Mouse (Mus musculus) thymus, postnatal 36 days (tissue): Measurements from ENCODE around the gene Gm11567.
"Not testable (repeated sequence)": the region's sequence is repeated elsewhere in the genome, so short reads cannot be mapped to it uniquely, and the experiment has no call there.

Source experiments
- DNase-seq, 2 experiments: peaks; one replicate each; pipeline ENCODE4 v3.0.0; 2022; ENCODE audit warnings: mixed read lengths in 2 of 2

Gene Gm11567

DNA sequence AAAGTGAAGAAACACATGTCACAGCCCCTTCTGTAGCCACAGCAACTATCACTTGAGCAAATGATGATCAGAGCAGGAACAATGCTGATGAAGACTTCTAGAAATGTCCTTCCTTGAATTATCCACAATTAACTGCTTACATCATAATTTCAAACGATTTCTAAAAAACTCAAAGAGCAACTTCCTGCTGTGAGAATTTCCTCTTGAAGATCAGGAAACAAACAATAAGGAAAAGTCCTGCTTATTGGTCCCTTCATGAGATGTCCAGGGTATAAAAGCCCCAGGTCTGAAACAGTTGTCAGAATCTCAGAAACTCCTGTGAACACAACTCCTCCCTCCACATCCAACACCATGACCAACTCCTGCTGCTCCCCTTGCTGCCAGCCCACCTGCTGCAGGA is at the start of gene Gm11567:
Gene Gm11567 (plus strand): TSS at position 301 of the 400 bp plus-strand sequence.
- not testable (repeated sequence) for DNase-seq

DNA sequence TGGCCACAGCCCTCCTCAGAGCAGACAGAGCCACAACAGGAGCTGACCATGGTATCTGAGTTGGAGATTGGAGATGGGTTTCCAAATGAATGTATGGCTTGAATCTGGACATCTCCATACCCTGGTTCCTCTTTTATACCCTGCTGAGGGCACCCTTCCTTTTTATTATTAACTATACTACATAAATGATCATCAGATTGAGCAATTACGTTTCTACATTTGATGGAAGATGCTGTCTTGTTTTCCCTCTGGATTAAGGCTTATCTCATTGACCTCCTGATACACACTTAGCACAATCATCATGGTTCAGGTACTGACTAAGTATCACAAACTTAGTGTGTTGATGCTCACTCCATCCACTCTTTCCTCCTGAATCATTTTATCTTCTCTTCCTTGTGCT is 41.0 kb upstream of the Gm11567 start, which contains the start of gene 2300003K06Rik:
Gene 2300003K06Rik (minus strand): TSS at position 101 of the 400 bp plus-strand sequence.
- no peak for DNase-seq

DNA sequence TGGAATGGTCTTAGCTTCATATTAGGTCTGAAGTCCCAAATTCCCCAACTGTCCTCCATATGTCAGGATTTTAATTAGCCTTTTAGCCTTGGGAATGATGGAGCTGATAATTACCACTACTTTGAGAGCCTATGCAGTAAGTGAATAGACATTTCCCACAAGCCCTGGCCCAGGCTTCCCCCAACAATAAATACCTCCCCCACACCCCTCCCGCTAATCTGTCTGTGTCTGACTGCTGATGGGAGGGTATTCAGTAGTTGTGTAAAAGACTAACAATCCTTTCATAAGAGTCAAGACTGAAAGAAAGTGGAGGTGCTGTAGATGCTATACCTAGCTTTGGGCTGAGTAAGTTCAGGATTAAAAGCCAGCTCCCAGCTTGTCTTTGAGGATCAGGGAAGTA is 36.8 kb upstream of the Gm11567 start:
- DNase-seq = no peak

DNA sequence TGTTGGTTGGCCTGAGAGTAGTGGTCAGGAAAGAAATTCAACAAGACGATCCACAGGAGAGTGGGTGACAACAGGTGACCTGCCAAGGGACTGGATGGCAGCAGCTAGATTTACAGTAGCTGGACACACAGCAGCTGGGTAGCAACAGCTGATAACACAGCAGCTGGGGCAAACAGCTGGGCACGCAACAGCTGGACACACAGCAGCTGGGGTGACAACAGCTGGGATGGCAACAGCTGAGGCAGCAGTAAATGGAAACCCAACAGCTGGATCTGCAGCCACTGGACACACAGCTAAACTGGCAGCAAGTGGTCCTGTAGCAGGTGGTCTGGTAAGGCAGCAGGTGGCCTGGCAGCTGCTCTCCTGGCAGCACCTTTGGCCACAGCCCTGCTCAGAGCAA is 32.2 kb upstream of the Gm11567 start:
- no peak for DNase-seq

DNA sequence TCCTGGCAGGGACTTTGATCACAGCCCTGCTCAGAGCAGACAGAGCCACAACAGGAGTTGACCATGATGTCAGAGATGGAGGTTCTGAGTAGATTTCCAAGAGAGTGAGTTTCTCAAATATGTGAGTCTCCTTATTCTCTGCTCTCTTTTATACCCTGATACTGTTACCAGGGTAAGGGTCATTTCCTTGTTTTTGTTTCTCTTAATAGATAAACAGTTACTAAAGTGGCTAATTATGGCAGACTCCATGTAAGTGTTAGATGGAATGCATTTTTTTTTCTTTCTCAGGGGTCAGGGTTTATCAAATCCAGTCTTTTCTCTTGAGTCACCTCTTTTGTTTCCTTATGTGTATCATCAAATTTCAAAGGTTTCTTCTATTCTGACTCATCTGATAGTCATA is 27.5 kb upstream of the Gm11567 start, which contains the start of gene Krtap4-16:
Gene Krtap4-16 (minus strand): TSS at position 101 of the 400 bp plus-strand sequence.
- DNase-seq = no peak

DNA sequence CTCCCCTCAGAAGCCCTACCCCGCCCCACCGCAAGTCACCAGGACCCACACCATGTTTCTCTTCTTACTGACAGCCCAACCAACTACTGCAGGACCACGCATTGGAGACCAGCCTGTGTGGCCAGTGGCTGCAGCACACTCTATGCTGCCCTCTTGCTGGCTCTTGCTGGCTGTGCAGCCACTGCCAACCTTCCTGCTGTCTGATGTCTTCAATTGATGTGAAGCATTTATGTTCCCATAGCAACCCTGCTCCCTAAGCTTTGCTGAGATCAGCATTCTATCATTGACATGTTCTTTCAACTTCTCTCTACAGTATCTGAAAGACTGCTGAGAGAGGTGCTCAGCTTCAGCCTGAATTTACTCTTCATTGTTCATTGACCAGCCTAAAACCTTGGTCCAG is 24.9 kb upstream of the Gm11567 start:
- DNase-seq = no peak

DNA sequence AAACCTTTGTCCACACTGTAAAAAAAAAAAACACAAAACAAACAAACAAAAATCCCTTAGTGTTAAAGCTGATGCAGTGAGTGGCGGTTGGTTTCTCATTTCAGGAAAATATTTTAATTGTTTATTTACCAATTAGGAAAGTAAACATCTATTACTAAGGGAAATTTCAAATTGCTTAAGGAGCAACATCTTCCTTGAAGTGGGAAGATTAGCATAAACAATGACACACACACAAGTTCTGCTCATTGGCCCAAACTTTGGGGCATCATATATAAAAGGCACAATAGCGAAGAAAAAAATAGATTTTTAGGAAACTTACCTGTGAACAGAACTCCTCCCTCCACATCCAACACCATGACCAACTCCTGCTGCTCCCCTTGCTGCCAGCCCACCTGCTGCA is 21.4 kb upstream of the Gm11567 start, which contains the start of gene Gm11568:
Gene Gm11568 (plus strand): TSS at position 301 of the 400 bp plus-strand sequence.
- DNase-seq = no peak

DNA sequence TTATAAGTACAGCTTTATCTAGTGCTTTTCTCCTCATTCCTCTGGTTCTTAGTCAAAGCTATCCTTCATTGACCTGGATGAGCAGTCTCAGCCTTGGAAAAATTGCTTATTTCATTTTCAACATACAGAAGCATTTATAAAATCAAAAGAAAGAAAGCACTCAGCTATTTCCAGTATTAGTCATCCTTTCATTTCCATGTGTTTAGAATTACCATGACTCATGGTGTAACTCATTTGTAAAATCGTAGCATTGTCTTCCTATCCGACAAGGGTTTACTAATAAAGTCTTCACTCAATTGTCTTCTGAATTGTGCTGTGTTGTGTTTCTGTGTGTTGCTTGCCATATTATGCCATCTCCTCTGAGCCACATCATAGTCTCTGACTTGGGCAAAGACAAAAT is 20.2 kb upstream of the Gm11567 start:
- DNase-seq = no peak

DNA sequence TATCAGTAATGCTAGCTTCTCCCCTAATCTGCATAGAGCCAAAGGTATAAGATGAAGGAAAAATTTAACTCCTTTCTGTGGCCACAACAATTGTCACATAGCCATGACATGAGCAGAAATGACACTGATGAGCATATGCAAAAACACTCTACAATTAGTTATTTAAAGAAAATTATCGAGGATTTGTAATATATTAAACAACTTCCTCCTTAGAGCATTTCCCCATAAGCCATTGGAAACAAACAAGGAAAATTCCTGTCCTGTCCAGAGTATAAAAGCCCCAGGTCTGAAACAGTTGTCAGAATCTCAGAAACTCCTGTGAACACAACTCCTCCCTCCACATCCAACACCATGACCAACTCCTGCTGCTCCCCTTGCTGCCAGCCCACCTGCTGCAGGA is 14.8 kb upstream of the Gm11567 start, which contains the start of gene Gm11559:
Gene Gm11559 (plus strand): TSS at position 301 of the 400 bp plus-strand sequence.
- not testable (repeated sequence) for DNase-seq

DNA sequence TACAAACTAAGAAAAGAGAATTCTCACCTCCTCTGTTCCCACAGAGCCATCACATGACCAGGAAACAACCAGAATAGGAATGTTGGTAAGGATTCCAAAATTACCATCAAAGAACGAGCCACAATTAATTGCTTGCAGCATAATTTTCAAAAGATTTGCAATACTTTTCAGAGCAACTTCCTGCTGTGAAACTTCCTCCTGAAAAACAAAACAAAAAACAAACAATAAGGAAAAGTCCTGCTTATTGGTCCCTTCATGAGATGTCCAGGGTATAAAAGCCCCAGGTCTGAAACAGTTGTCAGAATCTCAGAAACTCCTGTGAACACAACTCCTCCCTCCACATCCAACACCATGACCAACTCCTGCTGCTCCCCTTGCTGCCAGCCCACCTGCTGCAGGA is 5.9 kb upstream of the Gm11567 start, which contains the start of gene Krtap9-1:
Gene Krtap9-1 (plus strand): TSS at position 301 of the 400 bp plus-strand sequence.
- not testable (repeated sequence) for DNase-seq

DNA sequence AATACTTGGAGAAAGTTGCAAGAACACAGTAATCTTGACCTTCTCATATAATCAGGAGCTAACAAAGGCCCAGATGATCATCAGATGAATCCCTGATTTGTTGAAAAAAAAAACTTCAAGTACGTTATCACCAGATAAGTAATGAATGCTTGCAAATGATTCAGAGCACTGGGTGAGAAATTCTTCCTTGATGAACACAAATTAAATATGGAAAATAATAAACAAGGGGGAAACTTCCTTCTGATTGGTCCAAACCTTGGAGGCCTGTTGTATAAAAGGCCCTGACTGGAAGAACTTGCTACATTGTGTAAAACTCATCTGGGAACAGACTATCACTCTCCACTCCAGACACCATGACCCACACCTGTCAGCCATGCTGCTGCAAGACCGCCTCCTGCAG is 28.6 kb downstream of the Gm11567 start, which contains the start of gene Krtap31-1:
Gene Krtap31-1 (plus strand): TSS at position 301 of the 400 bp plus-strand sequence.
- no peak for DNase-seq

DNA sequence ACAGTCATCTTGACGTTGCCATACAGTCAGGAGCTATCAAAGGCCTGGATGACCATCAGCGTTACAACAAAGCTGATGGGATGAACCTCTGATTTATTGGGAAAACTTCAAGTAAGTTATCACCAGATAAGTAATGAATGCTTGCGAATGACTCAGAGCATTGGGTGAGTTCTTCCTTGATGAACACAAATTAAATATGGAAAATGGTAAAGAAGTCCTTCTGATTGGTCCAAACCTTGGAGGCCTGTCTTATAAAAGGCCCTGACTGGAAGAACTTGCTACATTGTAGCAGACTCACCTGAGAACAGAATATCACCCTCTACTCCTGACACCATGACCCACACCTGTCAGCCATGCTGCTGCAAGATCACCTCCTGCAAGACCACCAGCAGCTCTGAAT is 35.5 kb downstream of the Gm11567 start, which contains the start of gene Gm11565:
Gene Gm11565 (plus strand): TSS at position 301 of the 400 bp plus-strand sequence.
- DNase-seq = no peak
